Mouse (Mus musculus): ENCODE data around the gene Litaf.

DNA sequence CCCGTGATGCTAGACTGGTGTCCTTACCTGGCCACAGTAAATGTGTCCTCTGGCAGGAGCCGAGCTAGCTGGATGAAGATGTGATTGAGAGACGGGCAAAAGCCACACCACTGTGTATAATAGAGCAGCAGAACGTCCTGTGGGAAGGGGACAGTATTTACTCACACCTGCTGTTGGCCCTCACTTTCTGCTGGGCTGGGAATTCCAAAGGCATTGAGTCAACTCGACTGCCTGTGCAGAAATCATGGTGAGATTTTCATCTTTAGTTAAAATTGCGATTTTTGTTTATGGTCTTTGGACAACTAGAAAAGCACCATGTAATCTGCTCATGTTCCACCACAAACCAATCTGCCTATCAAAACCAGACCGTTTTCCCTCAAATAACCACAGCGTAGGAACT, 18.2 kb upstream of the Litaf start:
- TF ChIP-seq CTCF (IDR thresholded peaks at IDR 0.05; ENCODE audit: extremely low read depth, insufficient read depth, insufficient read length, insufficient replicate concordance) (no peak), POLR2A (IDR thresholded peaks at IDR 0.05; ENCODE audit: low read depth, low read length) (no peak)
